Mouse (Mus musculus) frontal cortex, postnatal 25 days (tissue): ENCODE data around the gene Ptx4.

ENCODE experiments used
- DNase-seq, 2 experiments: peaks; one replicate each; pipeline ENCODE4 v3.0.0; 2022; ENCODE audit warnings: low spot score in 2 of 2

The Ptx4 gene

GRCm38 (mm10) chr17:25120406-25120805, at the start of gene Ptx4:
Gene Ptx4 (plus strand): TSS chr17:25120760.
- no peak for DNase-seq

GRCm38 (mm10) chr17:25076906-25077305, 43.7 kb upstream of the Ptx4 start:
- DNase-seq: no peak

- no peak for DNase-seq
Observed at GRCm38 (mm10) chr17:25077771-25078372, 42.7 kb upstream of the Ptx4 start.

GRCm38 (mm10) chr17:25080210-25080609, 40.4 kb upstream of the Ptx4 start:
- DNase-seq: no peak

- DNase-seq: no peak
Observed at GRCm38 (mm10) chr17:25080960-25081381, 39.6 kb upstream of the Ptx4 start.

- no peak for DNase-seq
Observed at GRCm38 (mm10) chr17:25082081-25082847, 38.3 kb upstream of the Ptx4 start.

GRCm38 (mm10) chr17:25082887-25083286, 37.7 kb upstream of the Ptx4 start:
- DNase-seq: no peak

GRCm38 (mm10) chr17:25083444-25083931, 37.1 kb upstream of the Ptx4 start, which contains the start of gene Tmem204:
Gene Tmem204 (minus strand): TSS chr17:25083591.
- no peak for DNase-seq

- DNase-seq: no peak
Observed at GRCm38 (mm10) chr17:25084835-25085385, 35.6 kb upstream of the Ptx4 start.

GRCm38 (mm10) chr17:25086724-25087123, 33.8 kb upstream of the Ptx4 start:
- no peak for DNase-seq

GRCm38 (mm10) chr17:25089158-25089557, 31.4 kb upstream of the Ptx4 start:
- DNase-seq: no peak

GRCm38 (mm10) chr17:25090450-25090849, 30.1 kb upstream of the Ptx4 start:
- DNase-seq: no peak

- DNase-seq: no peak
Observed at GRCm38 (mm10) chr17:25096221-25096620, 24.3 kb upstream of the Ptx4 start.

- DNase-seq: no peak
Observed at GRCm38 (mm10) chr17:25100052-25100451, 20.5 kb upstream of the Ptx4 start.

GRCm38 (mm10) chr17:25101338-25101737, 19.2 kb upstream of the Ptx4 start:
- no peak for DNase-seq

GRCm38 (mm10) chr17:25107786-25108185, 12.8 kb upstream of the Ptx4 start:
- DNase-seq: no peak

GRCm38 (mm10) chr17:25109578-25109977, 11.0 kb upstream of the Ptx4 start:
- DNase-seq: no peak

GRCm38 (mm10) chr17:25110590-25110989, 10.0 kb upstream of the Ptx4 start:
- DNase-seq: no peak

- no peak for DNase-seq
Observed at GRCm38 (mm10) chr17:25111220-25111619, 9.3 kb upstream of the Ptx4 start.

- no peak for DNase-seq
Observed at GRCm38 (mm10) chr17:25111739-25112422, 8.7 kb upstream of the Ptx4 start.

GRCm38 (mm10) chr17:25112423-25112810, 8.1 kb upstream of the Ptx4 start:
- DNase-seq: no peak
